Mouse (Mus musculus) myocyte (in vitro differentiated cells): Measurements from ENCODE around the gene Banp. TPM values are rescaled to one million over a fixed set of nuclear protein-coding genes. Genes with fewer than 3 reads are reported as not detected.

Experiments
- H3K27me3 ChIP-seq: one replicate; pipeline ENCODE4 v1.6.1; 2011; ENCODE audit not compliant: control insufficient read depth, insufficient read depth, insufficient read length
- H3K36me3 ChIP-seq: one replicate; pipeline ENCODE4 v1.6.1; 2011; ENCODE audit not compliant: control insufficient read depth, insufficient read depth
- H3K4me2 ChIP-seq: one replicate; pipeline ENCODE4 v1.6.1; 2011; ENCODE audit warnings: low read depth, control low read depth
- H3K4me3 ChIP-seq: one replicate; pipeline ENCODE4 v1.5.1; 2011; ENCODE audit warnings: mild to moderate bottlenecking, control low read depth, moderate library complexity
- H3K79me2 ChIP-seq: one replicate; pipeline ENCODE4 v1.6.1; 2011; ENCODE audit not compliant: control insufficient read depth, insufficient read depth
- H3ac ChIP-seq: one replicate; pipeline ENCODE4 v1.6.1; 2011; ENCODE audit not compliant: control insufficient read depth, insufficient read length
- CEBPB ChIP-seq: IDR thresholded peaks from 2 replicates; pipeline ENCODE4 v1.6.1; 2011; ENCODE audit warnings: mild to moderate bottlenecking, moderate library complexity; ENCODE audit not compliant: poor library complexity, insufficient read depth, severe bottlenecking
- E2F4 ChIP-seq: IDR thresholded peaks from one replicate; pipeline ENCODE4 v1.6.1; 2011; ENCODE audit warnings: mild to moderate bottlenecking, control low read depth, moderate library complexity; ENCODE audit not compliant: insufficient read depth
- MAX ChIP-seq: IDR thresholded peaks from one replicate; pipeline ENCODE4 v1.6.1; 2011; ENCODE audit warnings: low read depth, mild to moderate bottlenecking, control low read depth
- MYOD1 ChIP-seq, 3 experiments: IDR thresholded peaks; one replicate each; pipeline ENCODE4 v1.6.1; 2011; ENCODE audit warnings: control low read depth in 2 of 3, low read depth in 2 of 3, mild to moderate bottlenecking in 2 of 3, moderate library complexity in 1 of 3; ENCODE audit not compliant: insufficient read length in 2 of 3, control insufficient read depth in 1 of 3
- MYOG ChIP-seq, 3 experiments: IDR thresholded peaks; one replicate each; pipeline ENCODE4 v1.6.1; 2011; ENCODE audit warnings: control low read depth in 2 of 3, low read depth in 2 of 3, mild to moderate bottlenecking in 2 of 3; ENCODE audit not compliant: insufficient read length in 2 of 3, control insufficient read depth in 1 of 3, insufficient read depth in 1 of 3
- POLR2A ChIP-seq: IDR thresholded peaks from one replicate; pipeline ENCODE4 v1.6.1; 2011; ENCODE audit warnings: low read depth, mild to moderate bottlenecking, control low read depth, moderate library complexity; ENCODE audit not compliant: insufficient read length
- POLR2AphosphoS2 ChIP-seq: IDR thresholded peaks from one replicate; pipeline ENCODE4 v1.6.1; 2011; ENCODE audit warnings: low read depth, control low read depth; ENCODE audit not compliant: insufficient read length
- REST ChIP-seq: IDR thresholded peaks from one replicate; pipeline ENCODE4 v1.6.1; 2011; ENCODE audit warnings: mild to moderate bottlenecking, control low read depth, moderate library complexity; ENCODE audit not compliant: insufficient read depth, insufficient read length
- SRF ChIP-seq: IDR thresholded peaks from one replicate; pipeline ENCODE4 v1.6.1; 2011; ENCODE audit warnings: low read depth; ENCODE audit not compliant: control insufficient read depth, insufficient read length
- TCF12 ChIP-seq: IDR thresholded peaks from one replicate; pipeline ENCODE4 v1.6.1; 2011; ENCODE audit warnings: mild to moderate bottlenecking, control low read depth; ENCODE audit not compliant: poor library complexity, insufficient read depth, severe bottlenecking
- TCF3 ChIP-seq: IDR thresholded peaks from one replicate; pipeline ENCODE4 v1.6.1; 2011; ENCODE audit warnings: low read depth, control low read depth; ENCODE audit not compliant: insufficient read length
- USF1 ChIP-seq: IDR thresholded peaks from one replicate; pipeline ENCODE4 v1.6.1; 2011; ENCODE audit warnings: low read depth, mild to moderate bottlenecking, control low read depth, moderate library complexity
- polyA plus RNA-seq: library from polyadenylated mRNA; unstranded; fragments of >200 nt; fragmentation: generic; extraction: Trizol; gene quantifications from one replicate; pipeline ENCODE4 v1.2.1, GENCODE M21; 2012; ENCODE audit warnings: missing spikeins

The Banp gene
- polyA plus RNA-seq, 1 experiment, result 30.3 TPM

DNA sequence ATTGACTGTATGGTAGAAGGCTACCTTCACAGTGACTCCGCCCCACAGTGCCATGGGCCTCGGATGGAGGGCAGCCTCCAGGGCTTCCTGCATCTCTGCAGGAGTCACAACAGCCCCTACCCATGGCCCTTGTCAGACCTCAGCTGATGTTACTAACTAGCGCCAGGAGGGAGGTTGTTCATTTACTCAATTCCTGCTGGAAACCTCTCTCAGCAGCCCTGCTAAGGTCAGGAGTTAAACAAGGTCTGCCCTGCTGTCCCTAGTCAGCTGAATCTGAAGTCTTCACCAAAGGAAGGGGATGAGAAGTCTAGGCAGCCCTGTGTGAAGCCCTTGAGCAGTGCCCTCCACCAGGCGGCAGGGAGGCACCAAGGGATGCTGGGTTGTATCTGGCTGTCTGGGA, 121.6 kb downstream of the Banp start:
- Histone ChIP-seq H3ac (no peak overlapping the region), H3K79me2 (no peaks in the 10 kb centered on the region), H3K4me3 (no peak overlapping the region), H3K36me3 (no peaks in the 10 kb centered on the region), H3K27me3 (no peaks in the 10 kb centered on the region), H3K4me2 (no peak overlapping the region)
- no peak for TF ChIP-seq E2F4
- no peak for TF ChIP-seq MYOD1 (IDR thresholded peaks at IDR 0.05; ENCODE audit: control insufficient read depth in 1 of 3, insufficient read length in 2 of 3, low read depth in 2 of 3)
- TF ChIP-seq MYOG (IDR thresholded peaks at IDR 0.05; ENCODE audit: control insufficient read depth in 1 of 3, insufficient read depth in 1 of 3, insufficient read length in 2 of 3, low read depth in 2 of 3), result no peak
- no peak for TF ChIP-seq REST
- TF ChIP-seq TCF3, result no peak
- no peak for TF ChIP-seq POLR2AphosphoS2
- TF ChIP-seq SRF, result no peak
- TF ChIP-seq CEBPB, result no peak
- no peak for TF ChIP-seq TCF12
- no peak for TF ChIP-seq POLR2A
- TF ChIP-seq USF1, result no peak
- no peak for TF ChIP-seq MAX

DNA sequence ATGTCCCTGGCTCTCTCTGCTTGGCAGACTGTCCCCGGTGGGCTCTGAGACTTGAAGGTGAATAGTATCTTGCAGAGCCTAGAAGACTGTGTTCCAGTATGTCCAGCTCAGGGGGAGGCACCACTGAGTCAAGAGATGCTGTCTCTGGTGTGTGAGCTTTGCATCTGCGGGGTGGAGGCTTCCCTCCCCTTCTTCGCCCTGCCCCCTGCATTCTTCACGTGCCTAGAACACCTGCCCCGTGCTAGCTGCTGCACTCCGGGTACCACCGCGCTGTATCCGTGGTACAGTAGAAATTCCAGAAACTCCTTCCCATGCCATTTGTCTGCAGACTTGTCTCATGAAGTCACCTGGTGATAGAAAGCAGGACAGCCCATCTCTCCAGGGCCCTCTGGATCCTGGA, 124.4 kb downstream of the Banp start:
- no peaks in the 10 kb centered on the region for H3K27me3 ChIP-seq
- H3K4me2 ChIP-seq, result no peak overlapping the region
- no peak overlapping the region for H3ac ChIP-seq
- H3K36me3 ChIP-seq, result no peaks in the 10 kb centered on the region
- no peak for TF ChIP-seq POLR2AphosphoS2
- TF ChIP-seq MYOG (IDR thresholded peaks at IDR 0.05; ENCODE audit: control insufficient read depth in 1 of 3, insufficient read depth in 1 of 3, insufficient read length in 2 of 3, low read depth in 2 of 3), result peak in 1 of 3 experiments; percentile 57
- H3K4me3 ChIP-seq, result no peak overlapping the region
- H3K79me2 ChIP-seq, result no peaks in the 10 kb centered on the region

GRCm38 (mm10) chr8:122074442-122074841, 124.9 kb downstream of the Banp start:
- H3K36me3 ChIP-seq, result no peaks in the 10 kb centered on the region
- no peak overlapping the region for H3K4me3 ChIP-seq
- H3ac ChIP-seq, result no peak overlapping the region
- no peaks in the 10 kb centered on the region for H3K27me3 ChIP-seq
- H3K79me2 ChIP-seq, result no peaks in the 10 kb centered on the region
- TF ChIP-seq USF1 (no peak), MAX (no peak), TCF3 (no peak)
- no peak overlapping the region for H3K4me2 ChIP-seq

- Histone ChIP-seq H3K4me2 (no peak overlapping the region), H3K79me2 (no peaks in the 10 kb centered on the region), H3K27me3 (no peaks in the 10 kb centered on the region), H3K4me3 (no peak overlapping the region), H3K36me3 (no peaks in the 10 kb centered on the region), H3ac (no peak overlapping the region)
- no peak for TF ChIP-seq MAX
- TF ChIP-seq POLR2A, result no peak
- TF ChIP-seq TCF3, result no peak
- TF ChIP-seq MYOG (IDR thresholded peaks at IDR 0.05; ENCODE audit: control insufficient read depth in 1 of 3, insufficient read depth in 1 of 3, insufficient read length in 2 of 3, low read depth in 2 of 3), result no peak
- TF ChIP-seq TCF12, result no peak
- no peak for TF ChIP-seq MYOD1 (IDR thresholded peaks at IDR 0.05; ENCODE audit: control insufficient read depth in 1 of 3, insufficient read length in 2 of 3, low read depth in 2 of 3)
Measured at GRCm38 (mm10) chr8:122074977-122075376, 125.4 kb downstream of the Banp start.

DNA sequence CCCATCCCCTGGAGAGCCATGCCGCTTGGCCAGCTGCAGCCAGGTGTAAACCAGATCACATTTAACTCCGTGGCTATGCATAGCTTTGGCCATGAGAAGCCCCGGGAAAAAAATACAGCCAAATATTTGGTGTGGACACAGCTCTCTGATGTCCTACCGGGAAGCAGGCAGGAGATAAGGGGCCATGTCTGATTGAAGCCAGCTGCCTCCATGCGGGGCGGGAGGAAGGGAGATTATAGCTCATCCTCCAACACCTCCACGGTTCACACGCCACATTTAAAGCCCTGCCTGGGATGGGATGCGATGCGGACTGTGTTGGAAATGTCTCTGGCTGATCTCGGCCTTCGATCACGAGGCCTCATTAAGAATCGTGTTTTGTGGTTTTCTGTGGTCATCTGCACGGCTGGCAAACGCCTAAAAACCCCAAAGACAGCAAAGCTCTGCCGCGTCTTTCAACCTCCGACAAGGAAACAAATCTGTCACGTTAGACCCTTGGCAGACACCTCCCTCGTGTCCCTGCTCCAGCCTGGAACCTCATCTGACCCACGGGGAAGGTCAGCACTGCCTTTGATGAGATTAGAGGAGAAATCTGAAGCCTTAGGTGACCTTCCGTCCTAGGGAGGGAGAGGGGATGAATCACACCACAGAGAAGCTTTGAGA, 126.8 kb downstream of the Banp start:
- no peaks in the 10 kb centered on the region for H3K27me3 ChIP-seq
- TF ChIP-seq MAX (no peak), USF1 (no peak), TCF12 (no peak), POLR2A (no peak), POLR2AphosphoS2 (no peak), TCF3 (no peak), REST (no peak), MYOG (IDR thresholded peaks at IDR 0.05; ENCODE audit: control insufficient read depth in 1 of 3, insufficient read depth in 1 of 3, insufficient read length in 2 of 3, low read depth in 2 of 3) (no peak), SRF (no peak), CEBPB (no peak), MYOD1 (IDR thresholded peaks at IDR 0.05; ENCODE audit: control insufficient read depth in 1 of 3, insufficient read length in 2 of 3, low read depth in 2 of 3) (no peak), E2F4 (no peak)
- no peak overlapping the region for H3ac ChIP-seq
- no peaks in the 10 kb centered on the region for H3K36me3 ChIP-seq
- no peak overlapping the region for H3K4me3 ChIP-seq
- H3K4me2 ChIP-seq, result peak overlapping the region; percentile 57
- no peaks in the 10 kb centered on the region for H3K79me2 ChIP-seq
